Mouse (Mus musculus) midbrain, embryonic 10.5 days (tissue): Measurements from ENCODE around the gene Nudt2. TPM values are rescaled to one million over a fixed set of nuclear protein-coding genes. Genes with fewer than 3 reads are reported as not detected.
A peak's percentile ranks its signal among the peaks of the same experiment; 100 is the strongest.

Experiments
- DNase-seq: peaks from one replicate; pipeline ENCODE4 v3.0.0-alpha.2; 2017; ENCODE audit warnings: low spot score
- H3K27ac ChIP-seq: fragments of 300-500 bp; sonication (generic); replicated peaks from 2 replicates; pipeline ENCODE4 v1.5.1; 2016; ENCODE audit warnings: mild to moderate bottlenecking
- H3K27me3 ChIP-seq: fragments of 300-500 bp; sonication (generic); 2 replicates; pipeline ENCODE4 v1.6.1; 2016; ENCODE audit warnings: low read depth, mild to moderate bottlenecking; ENCODE audit not compliant: poor library complexity, severe bottlenecking
- H3K36me3 ChIP-seq: fragments of 300-500 bp; sonication (generic); 2 replicates; pipeline ENCODE4 v1.6.1; 2016; ENCODE audit warnings: mild to moderate bottlenecking, moderate library complexity
- H3K4me1 ChIP-seq: fragments of 300-500 bp; sonication (generic); 2 replicates; pipeline ENCODE4 v1.6.1; 2016
- H3K4me3 ChIP-seq: fragments of 300-500 bp; sonication (generic); 2 replicates; pipeline ENCODE4 v1.5.1; 2016; ENCODE audit warnings: mild to moderate bottlenecking, moderate library complexity
- H3K9me3 ChIP-seq: fragments of 300-500 bp; sonication (generic); replicated peaks from 2 replicates; pipeline ENCODE4 v1.6.1; 2016; ENCODE audit warnings: mild to moderate bottlenecking
- WGBS: fragments of 180-500 bp; shearing (Covaris S2); methylation state at CpG from one replicate; pipeline ENCODE4 v1.1.7; 2016; 5-methylcytosine and 5-hydroxymethylcytosine counted together
- polyA plus RNA-seq: library from polyadenylated mRNA; unstranded; fragments of >200 nt; fragmentation: Nextera tagmentation; extraction: Ambion mirVana; gene quantifications from 2 replicates; pipeline ENCODE4 v1.2.1, GENCODE M21; 2016

Gene Nudt2
- polyA plus RNA-seq, 1 experiment from 2014 or later = 63.3 TPM

GRCm38 (mm10) chr4:41527076-41527475, 62.1 kb downstream of the Nudt2 start:
- 0 out of 2 replicates have a peak, but pooled peaks cover 2% of the 10 kb centered on the region for H3K36me3 ChIP-seq
- DNase-seq = peak; percentile 78
- peak overlapping the region; percentile 30; the same call in 1 of the 2 replicates for H3K4me3 ChIP-seq
- H3K27ac ChIP-seq = peak overlapping the region; percentile 88
- peaks cover 4% of the 10 kb centered on the region; the same call in 1 of the 2 replicates for H3K27me3 ChIP-seq
- no peaks in the 10 kb centered on the region for H3K9me3 ChIP-seq
- H3K4me1 ChIP-seq = peaks cover 74% of the 10 kb centered on the region
- WGBS = 15% methylated on average over 13 of the region's 13 CpGs

GRCm38 (mm10) chr4:41527996-41528395, 63.0 kb downstream of the Nudt2 start:
- Histone ChIP-seq H3K4me1 (peaks cover 69% of the 10 kb centered on the region), H3K27me3 (no peaks in the 10 kb centered on the region), H3K27ac (peak overlapping the region; percentile 88), H3K9me3 (no peaks in the 10 kb centered on the region), H3K36me3 (0 out of 2 replicates have a peak, but pooled peaks cover 2% of the 10 kb centered on the region), H3K4me3 (peak overlapping the region; percentile 9; the same call in 1 of the 2 replicates)
- WGBS = 16% methylated on average over 8 of the region's 8 CpGs
- DNase-seq = peak; percentile 67

Other genes with a start within 250 kb of the Nudt2 start
- 77.0 and 86.5 TPM in 2 replicates for gene Ubap2, start 190.0 kb upstream of the Nudt2 start, polyA plus RNA-seq
- gene Dcaf12, start 150.3 kb upstream of the Nudt2 start, polyA plus RNA-seq = 61.7 and 67.4 TPM in 2 replicates
- 81.8 and 85.7 TPM in 2 replicates for gene Ubap1, start 116.2 kb upstream of the Nudt2 start, polyA plus RNA-seq
- 13.5 and 15.1 TPM in 2 replicates for gene Kif24, start 264 bp upstream of the Nudt2 start, polyA plus RNA-seq
- 7.3 and 9.2 TPM in 2 replicates for gene AI464131, start 37.9 kb downstream of the Nudt2 start, polyA plus RNA-seq
- 3.4 and 4.2 TPM in 2 replicates for gene 1110017D15Rik, start 52.2 kb downstream of the Nudt2 start, polyA plus RNA-seq
- gene Fam219a, start 104.4 kb downstream of the Nudt2 start, polyA plus RNA-seq = 4.1 and 5.7 TPM in 2 replicates
- 1.6 and 2.2 TPM in 2 replicates for gene Dnaic1, start 104.6 kb downstream of the Nudt2 start, polyA plus RNA-seq
- 23.2 and 31.4 TPM in 2 replicates for gene Enho, start 175.2 kb downstream of the Nudt2 start, polyA plus RNA-seq
- gene Cntfr, start 231.9 kb downstream of the Nudt2 start, polyA plus RNA-seq = 27.1 and 35.8 TPM in 2 replicates
- gene Il11ra1, start 234.8 kb downstream of the Nudt2 start, polyA plus RNA-seq = 69.0 TPM in 2 replicates
- 86.4 and 91.5 TPM in 2 replicates for gene Rpp25l, start 248.4 kb downstream of the Nudt2 start, polyA plus RNA-seq